Mouse (Mus musculus) lung, adult 2 months (tissue): ENCODE results near the gene Txnrd3.

ENCODE experiments used
- CTCF ChIP-seq: fragments of 200-500 bp; IDR thresholded peaks from 2 replicates; pipeline ENCODE4 v1.5.1; 2011; ENCODE audit warnings: mild to moderate bottlenecking, low read length, control low read depth; ENCODE audit not compliant: insufficient read depth
- POLR2A ChIP-seq: fragments of 200-500 bp; IDR thresholded peaks from 2 replicates; pipeline ENCODE4 v1.6.1; 2011; ENCODE audit warnings: low read depth, mild to moderate bottlenecking, control low read depth, low read length, borderline replicate concordance; ENCODE audit errors: extremely low read depth

DNA sequence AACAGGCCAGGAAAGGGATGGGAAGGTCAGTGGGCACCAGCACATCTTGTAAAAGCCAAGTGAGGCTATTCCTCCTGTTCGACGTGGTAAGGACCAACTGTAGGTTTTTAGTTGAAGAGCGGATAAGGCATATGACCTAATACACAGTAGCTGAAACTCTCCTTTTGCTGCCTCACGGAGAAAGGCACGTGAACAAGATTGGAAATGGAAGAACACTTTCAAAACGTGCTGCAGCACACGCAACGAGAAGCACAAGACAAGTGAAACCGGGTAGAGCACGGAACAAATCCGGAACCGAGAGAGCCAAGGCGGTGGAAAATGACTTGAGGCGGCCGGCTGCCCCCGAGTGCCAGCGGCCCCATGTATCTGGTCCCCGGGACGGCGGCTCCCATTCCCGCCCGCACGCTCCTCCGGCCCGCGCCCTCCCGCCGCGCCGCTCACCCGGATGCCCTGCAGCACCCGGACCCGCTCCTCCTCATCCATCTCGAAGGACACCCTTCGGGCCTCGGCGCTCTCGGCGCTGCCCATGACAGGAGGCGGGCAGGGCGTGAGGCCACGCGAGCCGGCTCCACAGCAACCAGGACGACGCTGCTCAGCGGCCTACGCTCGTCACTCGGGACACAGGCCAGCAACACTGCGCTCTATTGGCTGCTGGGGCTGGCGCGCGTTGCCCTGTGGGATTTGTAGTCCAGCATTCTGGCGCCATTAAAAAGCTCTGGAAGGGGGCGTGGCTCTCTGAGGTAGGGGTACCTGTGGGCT, 48.6 kb upstream of the Txnrd3 start, which contains the start of gene Chchd6:
- no peak for TF ChIP-seq CTCF
- TF ChIP-seq POLR2A, result peak; percentile 36; the same call in 1 of the 2 replicates
